Mouse (Mus musculus): ENCODE data around the gene Skint1. TPM values are rescaled to one million over a fixed set of nuclear protein-coding genes. Genes with fewer than 3 reads are reported as not detected.
"Not testable (repeated sequence)": the region's sequence is repeated elsewhere in the genome, so short reads cannot be mapped to it uniquely, and the experiment has no call there.

The Skint1 gene
- not detected in 2 replicates for polyA plus RNA-seq (2015; fragmentation: Nextera tagmentation; extraction: Ambion mirVana)

GRCm38 (mm10) chr4:112005969-112006368 is at the start of gene Skint1:
Skint1 (plus strand) TSS chr4:112006269.
- no peaks in the 10 kb centered on the region for H3K9me3 ChIP-seq (ENCODE audit: control insufficient read depth)
- no peak within 1 kb of the TSS for H3K4me2 ChIP-seq (replicated peaks; ENCODE audit: low read depth)
- no peaks in the 10 kb centered on the region for H3K4me1 ChIP-seq (replicated peaks; ENCODE audit: control insufficient read depth, insufficient read depth, low read length)
- no peaks in the 10 kb centered on the region for H3K27me3 ChIP-seq (replicated peaks; ENCODE audit: control insufficient read depth, insufficient read depth, low read length)
- H3K36me3 ChIP-seq (ENCODE audit: control insufficient read depth, insufficient read depth) = no peaks in the 10 kb centered on the region
- H3K27ac ChIP-seq (ENCODE audit: low read depth, low read length) = no peak within 1 kb of the TSS
- H3K4me3 ChIP-seq (ENCODE audit: low read depth, low read length) = no peak within 1 kb of the TSS
- no peak within 1 kb of the TSS for H3K9ac ChIP-seq (ENCODE audit: low read depth, low read length)
- TF ChIP-seq CTCF (IDR thresholded peaks at IDR 0.05; ENCODE audit: low read depth) = no peak
- ATAC-seq = no peak

- Histone ChIP-seq H3K4me3 (ENCODE audit: low read depth, low read length) (no peak overlapping the region), H3K9ac (ENCODE audit: low read depth, low read length) (no peak overlapping the region), H3K27ac (ENCODE audit: low read depth, low read length) (no peak overlapping the region), H3K9me3 (ENCODE audit: control insufficient read depth) (no peaks in the 10 kb centered on the region), H3K4me2 (replicated peaks; ENCODE audit: low read depth) (no peak overlapping the region), H3K4me1 (replicated peaks; ENCODE audit: control insufficient read depth, insufficient read depth, low read length) (no peaks in the 10 kb centered on the region), H3K36me3 (ENCODE audit: control insufficient read depth, insufficient read depth) (no peaks in the 10 kb centered on the region), H3K27me3 (replicated peaks; ENCODE audit: control insufficient read depth, insufficient read depth, low read length) (no peaks in the 10 kb centered on the region)
- WGBS = 16% methylated on average over 1 of the region's 1 CpGs
- peak; percentile 60 for TF ChIP-seq CTCF (IDR thresholded peaks at IDR 0.05; ENCODE audit: low read depth)
- no peak for ATAC-seq
These were observed 44.8 kb upstream of the Skint1 start for GRCm38 (mm10) chr4:111961309-111961708.

GRCm38 (mm10) chr4:111963241-111963640 is 42.8 kb upstream of the Skint1 start:
- H3K4me2 ChIP-seq (replicated peaks; ENCODE audit: low read depth); H3K27me3 ChIP-seq (replicated peaks; ENCODE audit: control insufficient read depth, insufficient read depth, low read length); H3K27ac ChIP-seq (ENCODE audit: low read depth, low read length); H3K4me1 ChIP-seq (replicated peaks; ENCODE audit: control insufficient read depth, insufficient read depth, low read length); ATAC-seq; H3K9me3 ChIP-seq (ENCODE audit: control insufficient read depth); H3K9ac ChIP-seq (ENCODE audit: low read depth, low read length); H3K36me3 ChIP-seq (ENCODE audit: control insufficient read depth, insufficient read depth); H3K4me3 ChIP-seq (ENCODE audit: low read depth, low read length): not testable (repeated sequence)
- 73% methylated on average over 1 of the region's 1 CpGs for WGBS

- Histone ChIP-seq H3K27me3 (replicated peaks; ENCODE audit: control insufficient read depth, insufficient read depth, low read length) (no peaks in the 10 kb centered on the region), H3K9me3 (ENCODE audit: control insufficient read depth) (no peaks in the 10 kb centered on the region), H3K27ac (ENCODE audit: low read depth, low read length) (no peak overlapping the region), H3K4me1 (replicated peaks; ENCODE audit: control insufficient read depth, insufficient read depth, low read length) (no peaks in the 10 kb centered on the region), H3K9ac (ENCODE audit: low read depth, low read length) (no peak overlapping the region), H3K4me2 (replicated peaks; ENCODE audit: low read depth) (no peak overlapping the region), H3K36me3 (ENCODE audit: control insufficient read depth, insufficient read depth) (no peaks in the 10 kb centered on the region), H3K4me3 (ENCODE audit: low read depth, low read length) (no peak overlapping the region)
- ATAC-seq = no peak
- 83% methylated on average over 3 of the region's 3 CpGs for WGBS
- no peak for TF ChIP-seq CTCF (IDR thresholded peaks at IDR 0.05; ENCODE audit: low read depth)
These were observed 42.4 kb upstream of the Skint1 start for GRCm38 (mm10) chr4:111963669-111964068.

GRCm38 (mm10) chr4:111972623-111973022 is 33.4 kb upstream of the Skint1 start, which contains the start of gene Skint7:
Skint7 (plus strand) TSS chr4:111972923.
- H3K36me3 ChIP-seq (ENCODE audit: control insufficient read depth, insufficient read depth) = no peaks in the 10 kb centered on the region
- H3K9ac ChIP-seq (ENCODE audit: low read depth, low read length) = no peak within 1 kb of the TSS
- ATAC-seq = no peak
- 89% methylated on average over 1 of the region's 1 CpGs for WGBS
- no peaks in the 10 kb centered on the region for H3K9me3 ChIP-seq (ENCODE audit: control insufficient read depth)
- TF ChIP-seq CTCF (IDR thresholded peaks at IDR 0.05; ENCODE audit: low read depth) = no peak
- H3K4me2 ChIP-seq (replicated peaks; ENCODE audit: low read depth) = no peak within 1 kb of the TSS
- no peaks in the 10 kb centered on the region for H3K4me1 ChIP-seq (replicated peaks; ENCODE audit: control insufficient read depth, insufficient read depth, low read length)
- H3K27ac ChIP-seq (ENCODE audit: low read depth, low read length) = no peak within 1 kb of the TSS
- no peaks in the 10 kb centered on the region for H3K27me3 ChIP-seq (replicated peaks; ENCODE audit: control insufficient read depth, insufficient read depth, low read length)
- no peak within 1 kb of the TSS for H3K4me3 ChIP-seq (ENCODE audit: low read depth, low read length)

GRCm38 (mm10) chr4:112071716-112072115 is 65.6 kb downstream of the Skint1 start, which contains the start of gene Skint4:
Skint4 (plus strand) TSS chr4:112072016.
- H3K4me1 ChIP-seq (replicated peaks; ENCODE audit: control insufficient read depth, insufficient read depth, low read length) = no peaks in the 10 kb centered on the region
- H3K9me3 ChIP-seq (ENCODE audit: control insufficient read depth) = no peaks in the 10 kb centered on the region
- no peak within 1 kb of the TSS for H3K27ac ChIP-seq (ENCODE audit: low read depth, low read length)
- no peaks in the 10 kb centered on the region for H3K36me3 ChIP-seq (ENCODE audit: control insufficient read depth, insufficient read depth)
- H3K9ac ChIP-seq (ENCODE audit: low read depth, low read length) = no peak within 1 kb of the TSS
- H3K4me3 ChIP-seq (ENCODE audit: low read depth, low read length) = no peak within 1 kb of the TSS
- ATAC-seq = no peak
- H3K4me2 ChIP-seq (replicated peaks; ENCODE audit: low read depth) = no peak within 1 kb of the TSS
- H3K27me3 ChIP-seq (replicated peaks; ENCODE audit: control insufficient read depth, insufficient read depth, low read length) = no peaks in the 10 kb centered on the region
- no peak for TF ChIP-seq CTCF (IDR thresholded peaks at IDR 0.05; ENCODE audit: low read depth)

Other genes starting within 250 kb of the Skint1 start
- gene Slc5a9, start 103.4 kb upstream of the Skint1 start, polyA plus RNA-seq (2015; fragmentation: Nextera tagmentation; extraction: Ambion mirVana) = 10.2 and 12.0 TPM in 2 replicates
- not detected in 2 replicates for gene Skint8, start 86.9 kb upstream of the Skint1 start, polyA plus RNA-seq (2015; fragmentation: Nextera tagmentation; extraction: Ambion mirVana)
- gene Skint7, start 33.3 kb upstream of the Skint1 start, polyA plus RNA-seq (2015; fragmentation: Nextera tagmentation; extraction: Ambion mirVana) = not detected in 2 replicates
- not detected in 2 replicates for gene Skint4, start 65.7 kb downstream of the Skint1 start, polyA plus RNA-seq (2015; fragmentation: Nextera tagmentation; extraction: Ambion mirVana)
- not detected in 2 replicates for gene Skint3, start 226.0 kb downstream of the Skint1 start, polyA plus RNA-seq (2015; fragmentation: Nextera tagmentation; extraction: Ambion mirVana)

Measured in intestine, postnatal 0 days (tissue).